Mouse (Mus musculus) lung, adult 2 months (tissue): Measurements from ENCODE around the gene Fkbp2. TPM values are rescaled to one million over a fixed set of nuclear protein-coding genes. Genes with fewer than 3 reads are reported as not detected.

Experiments
- DNase-seq: peaks from one replicate; pipeline ENCODE4 v3.0.0; 2022
- H3K4me1 ChIP-seq: fragments of 200-500 bp; 2 replicates; pipeline ENCODE4 v1.6.1; 2011; ENCODE audit warnings: low read length; ENCODE audit not compliant: control insufficient read depth, insufficient read depth
- H3K4me3 ChIP-seq: fragments of 200-500 bp; replicated peaks from 2 replicates; pipeline ENCODE3; 2011; ENCODE audit warnings: low read depth, mild to moderate bottlenecking, control low read depth, low read length; ENCODE audit errors: extremely low read depth
- CTCF ChIP-seq: fragments of 200-500 bp; IDR thresholded peaks from 2 replicates; pipeline ENCODE4 v1.5.1; 2011; ENCODE audit warnings: mild to moderate bottlenecking, low read length, control low read depth; ENCODE audit not compliant: insufficient read depth
- POLR2A ChIP-seq: fragments of 200-500 bp; IDR thresholded peaks from 2 replicates; pipeline ENCODE4 v1.6.1; 2011; ENCODE audit warnings: low read depth, mild to moderate bottlenecking, control low read depth, low read length, borderline replicate concordance; ENCODE audit errors: extremely low read depth
- WGBS: fragments of 180-500 bp; shearing (Covaris S2); methylation state at CpG from one replicate; pipeline ENCODE4 v1.1.7; 2018; 5-methylcytosine and 5-hydroxymethylcytosine counted together
- polyA plus RNA-seq: library from polyadenylated mRNA; depleted of rRNA; stranded (reverse); fragments of >200 nt; gene quantifications from 2 replicates; pipeline ENCODE4 v1.2.3, GENCODE M21; 2012

Gene Fkbp2
- polyA plus RNA-seq, 1 experiment, result 51.3 TPM

DNA sequence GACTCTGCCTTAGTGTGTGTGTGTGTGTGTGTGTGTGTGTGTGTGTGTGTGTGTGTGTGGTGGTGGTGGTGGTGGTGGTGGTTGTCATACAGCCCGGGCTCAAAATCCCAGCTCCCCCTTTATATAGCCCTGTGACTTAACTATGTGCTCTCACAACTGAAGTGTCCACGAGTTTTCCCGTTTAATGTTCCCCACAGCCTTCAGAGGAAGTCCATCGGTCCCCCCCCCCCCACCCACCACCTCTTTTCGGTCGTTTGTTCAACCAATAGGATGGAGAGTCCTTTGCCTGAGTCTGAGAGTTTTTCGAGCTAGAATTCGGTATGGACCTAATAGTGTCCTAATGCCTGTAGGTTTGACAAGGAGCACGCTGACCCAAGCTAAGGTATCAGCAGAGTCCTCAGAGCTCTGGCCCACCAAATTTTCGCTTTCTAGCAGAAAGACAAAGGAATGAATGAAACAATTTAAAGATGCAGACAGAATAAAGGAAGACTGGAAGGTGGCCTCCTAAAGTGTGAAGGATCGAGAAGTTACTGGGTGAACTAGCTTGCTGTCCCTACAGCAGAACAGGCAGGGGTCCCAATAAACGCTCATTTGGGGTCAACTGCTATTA, 6.6 kb downstream of the Fkbp2 start:
- H3K4me3 ChIP-seq, result no peak overlapping the region
- no peak for TF ChIP-seq POLR2A
- TF ChIP-seq CTCF, result no peak
- 29% methylated on average over 12 of the region's 12 CpGs for WGBS
- H3K4me1 ChIP-seq, result peaks cover 19% of the 10 kb centered on the region
- no peak for DNase-seq

DNA sequence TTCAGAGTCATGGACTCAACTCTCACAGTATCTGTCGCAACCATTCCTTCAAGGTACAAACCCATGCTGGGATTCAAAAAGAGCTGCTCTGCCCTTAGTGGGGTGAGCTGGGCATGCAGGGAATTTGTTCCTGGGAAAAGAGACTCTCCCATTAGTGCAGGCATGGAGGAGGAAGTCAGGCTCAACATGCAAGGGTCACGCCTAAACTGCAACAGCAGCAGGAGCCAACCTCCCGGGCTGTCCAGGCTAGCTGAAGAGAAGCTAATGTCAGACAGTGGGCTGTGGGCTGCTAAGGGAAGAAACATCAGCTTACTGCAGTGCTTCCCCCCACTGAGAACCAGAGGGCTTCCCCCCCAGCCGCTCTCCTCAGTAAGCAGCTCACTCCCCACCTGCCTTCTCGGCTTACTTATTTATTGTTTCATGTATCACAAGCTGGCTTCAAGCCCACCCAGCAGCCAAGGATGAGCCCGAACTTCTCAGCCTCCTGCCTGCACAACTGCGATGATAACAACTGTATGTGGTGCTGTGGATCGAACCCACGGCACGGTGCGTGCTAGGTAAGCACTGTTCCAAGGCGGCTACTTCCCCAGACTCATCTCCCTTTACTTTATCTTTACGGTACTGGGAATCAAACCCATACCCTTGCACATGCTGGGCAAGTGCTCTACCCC, 7.9 kb downstream of the Fkbp2 start:
- H3K4me3 ChIP-seq, result no peak overlapping the region
- 82% methylated on average over 13 of the region's 13 CpGs for WGBS
- no peak for DNase-seq
- TF ChIP-seq CTCF, result no peak
- TF ChIP-seq POLR2A, result no peak
- peaks cover 25% of the 10 kb centered on the region for H3K4me1 ChIP-seq

DNA sequence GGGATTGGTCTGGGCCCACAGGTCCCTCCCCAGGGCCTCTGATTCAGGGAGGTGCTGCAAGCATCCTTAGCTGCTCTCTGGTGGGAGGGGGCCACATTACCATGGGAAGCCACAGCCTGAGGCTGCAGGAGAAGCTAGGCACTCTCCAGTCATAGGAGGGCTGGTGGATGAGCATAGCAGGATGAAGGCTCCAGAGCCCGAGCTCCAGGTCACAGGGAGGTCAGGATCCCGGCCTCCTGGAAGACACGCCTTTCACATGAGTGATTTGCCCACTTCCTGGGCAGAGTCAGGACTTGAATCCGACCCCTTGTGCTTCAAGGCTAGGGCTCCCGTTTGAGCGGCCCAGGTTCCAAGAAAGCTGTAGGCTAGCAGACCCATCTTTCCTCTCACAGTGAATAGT, 8.7 kb downstream of the Fkbp2 start:
- Histone ChIP-seq H3K4me1 (peaks cover 24% of the 10 kb centered on the region), H3K4me3 (no peak overlapping the region)
- no peak for TF ChIP-seq POLR2A
- TF ChIP-seq CTCF, result no peak
- WGBS, result 41% methylated on average over 6 of the region's 6 CpGs
- DNase-seq, result no peak

DNA sequence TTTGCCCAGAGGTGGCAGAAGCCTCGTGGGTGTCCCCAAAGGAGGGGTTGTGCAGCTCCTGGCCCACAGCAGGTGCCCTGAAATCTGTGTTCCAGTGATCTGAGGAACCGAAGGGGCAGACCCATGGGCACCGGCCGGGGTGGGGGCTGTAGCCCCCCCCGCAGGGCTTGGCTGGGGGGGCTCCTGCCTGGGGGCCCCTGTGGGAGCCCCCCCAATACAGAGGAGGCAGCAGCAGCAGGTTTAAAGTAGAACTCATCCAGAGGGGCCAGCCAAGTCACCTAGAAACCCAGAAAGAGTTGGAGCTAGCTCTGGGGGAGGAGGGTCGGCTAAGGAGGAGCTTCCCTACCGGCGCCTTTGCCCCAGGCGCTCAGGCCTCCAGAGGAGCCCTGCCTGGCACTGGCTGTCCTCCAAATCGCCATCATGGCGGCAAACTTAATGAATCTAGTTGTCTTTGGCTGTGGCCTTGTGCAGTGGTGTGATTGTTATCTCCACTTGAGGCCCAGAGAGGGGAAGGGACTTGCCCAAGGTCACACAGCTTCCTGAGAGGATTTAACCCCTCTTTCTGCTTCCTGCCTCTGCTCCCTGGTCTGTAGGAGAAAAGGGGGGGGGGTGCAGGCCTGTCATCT, 9.7 kb downstream of the Fkbp2 start:
- no peak for DNase-seq
- TF ChIP-seq POLR2A, result no peak
- no peak for TF ChIP-seq CTCF
- WGBS, result 41% methylated on average over 11 of the region's 11 CpGs
- no peak overlapping the region for H3K4me3 ChIP-seq
- H3K4me1 ChIP-seq, result peaks cover 14% of the 10 kb centered on the region

DNA sequence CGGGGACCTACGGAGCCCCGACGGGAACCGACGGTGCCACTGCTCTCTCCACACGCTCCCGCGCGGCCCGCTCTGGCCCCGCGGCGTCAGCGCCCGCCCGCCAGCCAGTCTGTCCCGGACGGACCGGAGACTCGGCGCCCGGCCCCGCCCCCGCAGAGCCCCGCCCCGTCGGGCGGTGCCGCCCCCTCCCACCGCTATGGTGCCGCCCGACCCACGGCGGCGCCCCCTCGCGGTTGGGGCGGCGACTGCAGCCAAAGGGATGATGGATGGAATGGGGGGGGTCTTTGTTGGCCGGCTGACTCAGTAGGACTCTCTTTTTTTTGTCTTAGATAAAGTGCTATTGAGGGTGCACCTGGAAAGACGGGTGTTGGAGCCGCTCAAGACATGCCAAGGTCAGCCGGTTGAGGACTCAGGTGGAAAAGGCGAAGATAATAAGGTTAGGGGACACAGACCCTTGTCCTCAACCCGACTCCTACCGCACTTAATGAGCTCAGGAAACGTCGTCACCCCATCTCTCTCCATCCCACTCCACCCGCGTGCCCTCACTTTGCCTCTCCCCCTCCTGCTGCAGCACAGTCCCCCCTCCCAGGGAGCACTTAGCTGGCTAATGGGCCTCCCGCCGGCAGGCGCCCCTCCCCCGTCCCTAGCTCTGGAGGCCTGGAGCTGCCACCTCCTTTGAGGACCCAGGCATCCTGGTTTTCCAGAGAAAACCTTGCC, 10.5 kb downstream of the Fkbp2 start:
- TF ChIP-seq CTCF (peak; percentile 9; the same call in 1 of the 2 replicates), POLR2A (peak; percentile 61; the same call in 1 of the 2 replicates)
- DNase-seq, result peak; percentile 79
- Histone ChIP-seq H3K4me1 (peaks cover 13% of the 10 kb centered on the region), H3K4me3 (peak overlapping the region; percentile 82)
- WGBS, result 2% methylated on average over 45 of the region's 55 CpGs

DNA sequence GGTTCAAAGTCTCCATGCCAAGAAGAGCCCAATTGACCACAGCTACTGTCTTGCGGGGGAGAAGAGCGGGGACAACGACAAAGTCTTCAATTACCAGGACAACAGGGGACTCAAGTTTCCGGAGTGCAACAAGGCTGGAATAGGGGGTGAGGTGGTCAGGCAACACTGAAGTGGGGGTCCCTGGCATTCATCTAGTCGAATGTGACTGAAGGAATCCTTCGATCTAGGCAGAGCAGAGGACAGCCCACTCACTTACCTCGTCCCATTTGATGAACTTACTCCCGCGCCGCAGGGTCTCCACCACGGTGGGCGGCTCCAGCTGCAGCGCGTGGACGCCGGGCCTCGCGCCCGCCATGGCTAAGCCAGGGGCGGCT, 11.0 kb downstream of the Fkbp2 start:
- no peak for TF ChIP-seq POLR2A
- no peak for TF ChIP-seq CTCF
- DNase-seq, result no peak
- WGBS, result under 1% methylated on average over 20 of the region's 20 CpGs
- H3K4me1 ChIP-seq, result peaks cover 13% of the 10 kb centered on the region
- H3K4me3 ChIP-seq, result peak overlapping the region; percentile 82

DNA sequence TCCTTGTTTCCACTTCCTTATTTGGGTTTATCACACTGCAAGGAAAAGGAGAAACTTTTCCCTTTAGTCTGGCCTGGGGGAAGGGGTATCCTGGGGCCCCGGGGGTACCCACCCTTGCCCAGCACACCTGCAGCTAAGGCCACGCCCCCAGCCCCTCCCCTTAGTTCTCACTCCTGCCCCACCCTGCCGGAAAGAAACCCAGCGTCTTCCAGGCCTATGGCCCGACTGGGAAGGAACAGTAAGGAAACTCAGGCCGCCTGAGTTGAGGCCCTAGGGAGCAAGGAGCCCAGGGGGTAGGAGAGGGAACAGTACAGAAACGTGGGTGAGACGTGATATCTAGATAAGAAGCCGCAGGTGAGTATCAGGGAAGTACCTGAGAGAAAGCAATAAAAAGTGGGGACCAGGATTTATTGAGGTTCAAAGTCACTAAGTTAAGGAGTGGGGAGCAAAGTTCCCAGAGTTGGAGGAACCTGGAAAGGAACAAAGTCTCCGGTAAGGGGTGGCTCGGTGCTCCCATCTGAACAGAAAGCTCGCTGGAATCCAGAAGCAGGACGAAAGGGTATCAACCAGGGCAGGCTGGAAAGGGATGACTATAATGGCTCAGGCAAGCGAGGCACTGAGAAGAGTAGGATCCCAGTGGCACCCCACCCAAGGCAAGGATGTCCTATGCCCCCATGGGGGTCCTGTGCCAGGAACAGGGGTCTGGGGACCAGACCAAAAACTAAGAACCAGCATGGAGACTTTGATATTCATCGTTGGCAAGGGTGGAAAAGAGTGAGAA, 11.6 kb downstream of the Fkbp2 start:
- 7% methylated on average over 15 of the region's 15 CpGs for WGBS
- no peak for TF ChIP-seq POLR2A
- no peak for TF ChIP-seq CTCF
- Histone ChIP-seq H3K4me1 (peaks cover 13% of the 10 kb centered on the region), H3K4me3 (peak overlapping the region; percentile 82)
- peak; percentile 55 for DNase-seq

DNA sequence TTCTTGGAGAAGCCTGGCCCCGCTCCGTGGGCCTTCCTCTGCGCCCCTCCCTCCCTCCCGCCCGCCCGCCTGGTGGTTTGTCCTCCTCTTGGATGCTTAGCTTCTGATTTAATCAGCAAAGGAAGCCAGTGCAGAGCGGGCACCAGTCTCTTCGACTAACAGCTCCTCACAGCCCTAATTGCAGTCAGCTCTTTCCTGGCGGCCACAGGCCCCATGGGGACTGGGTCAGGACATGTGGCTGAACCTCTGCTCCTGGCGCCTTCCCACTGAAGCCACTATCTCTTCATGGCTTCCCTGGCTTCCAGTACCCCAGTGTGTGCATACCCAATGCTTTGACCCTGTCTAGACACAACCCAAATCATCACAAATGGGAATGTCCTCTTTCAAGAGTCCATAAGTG, 23.8 kb downstream of the Fkbp2 start:
- 75% methylated on average over 10 of the region's 10 CpGs for WGBS
- H3K4me1 ChIP-seq, result peaks cover 11% of the 10 kb centered on the region
- no peak overlapping the region for H3K4me3 ChIP-seq
- DNase-seq, result no peak
- TF ChIP-seq CTCF, result no peak
- no peak for TF ChIP-seq POLR2A

DNA sequence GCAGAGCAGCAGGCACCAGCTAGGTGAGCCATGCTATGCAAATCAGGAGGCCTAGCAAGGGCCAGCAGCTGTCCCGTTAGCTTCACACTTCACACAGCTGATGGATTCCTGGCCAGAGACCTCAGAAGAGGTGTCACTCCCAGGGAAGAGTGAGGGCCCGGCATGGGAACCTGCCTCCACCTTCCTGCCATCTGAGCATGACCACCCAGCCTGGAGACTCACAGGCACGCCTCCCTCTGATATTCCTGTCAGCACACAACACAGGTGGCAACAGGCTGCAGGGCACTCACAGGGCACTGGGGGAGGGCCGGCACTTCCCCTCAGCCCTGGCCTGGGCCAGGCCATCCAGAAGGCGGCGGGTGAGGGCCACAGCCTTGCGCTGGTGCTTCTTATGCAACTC, 24.9 kb downstream of the Fkbp2 start:
- WGBS, result 76% methylated on average over 7 of the region's 7 CpGs
- TF ChIP-seq CTCF, result no peak
- no peak for TF ChIP-seq POLR2A
- DNase-seq, result no peak
- Histone ChIP-seq H3K4me3 (no peak overlapping the region), H3K4me1 (peaks cover 11% of the 10 kb centered on the region)
